ENCODE assay signal across 18 mouse cellular contexts in the genomic region with DNA sequence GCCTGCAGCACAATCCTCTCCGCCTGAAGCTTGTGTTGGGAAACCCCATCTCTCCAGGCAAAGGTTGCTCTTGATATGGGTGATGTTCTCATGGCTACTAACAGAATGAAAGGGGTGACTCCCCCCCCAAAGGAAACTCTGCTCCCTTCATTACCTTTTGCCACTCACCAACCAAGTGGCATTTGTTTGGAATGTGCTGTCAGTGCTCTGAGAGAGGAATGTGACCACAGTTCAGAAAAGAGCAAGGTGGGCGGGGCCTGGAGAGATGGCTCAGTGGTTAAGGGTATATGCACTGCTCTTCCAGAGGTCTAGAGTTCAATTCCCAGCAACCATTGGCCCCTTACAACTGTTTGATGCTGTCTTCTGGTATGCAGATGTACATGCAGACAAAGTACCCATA.
"Had no signal": no experiment of that assay in that cellular context is flagged by ENCODE, and none has a peak within 500 bp of the region (broad histone marks: within the 10 kb centered on the region; RNA-seq: fewer than 3 reads in every experiment).

No protein-coding gene starts in this region.

- H3K27ac ChIP-seq: midbrain, embryonic 10.5 days; midbrain, embryonic 12.5 days; neural tube, embryonic 13.5 days; neural tube, embryonic 15.5 days had no signal

- H3K9me3 ChIP-seq: midbrain, embryonic 10.5 days; midbrain, embryonic 12.5 days; neural tube, embryonic 15.5 days had no signal

- H3K27me3 ChIP-seq: midbrain, embryonic 12.5 days; neural tube, embryonic 15.5 days had no signal

- H3K4me3 ChIP-seq: midbrain, embryonic 10.5 days; midbrain, embryonic 12.5 days; myocyte; neural tube, embryonic 13.5 days; neural tube, embryonic 15.5 days had no signal

- DNase-seq: lung, adult 18-20 months; lung, embryonic 14.5 days; lung, postnatal 10 days; lung, postnatal 4 days; midbrain, embryonic 14.5 days; retina, postnatal 1 day; right cerebral cortex, adult 18-20 months; right cerebral cortex, postnatal 25 days; right cerebral cortex, postnatal 4 days; spleen, adult 18-20 months; thymus, adult 18-20 months; thymus, postnatal 14 days; thymus, postnatal 36 days had no signal

- H3K36me3 ChIP-seq: midbrain, embryonic 10.5 days; midbrain, embryonic 12.5 days; neural tube, embryonic 13.5 days; neural tube, embryonic 15.5 days had no signal
